Mouse (Mus musculus) ovary, postnatal 10 days (tissue): ENCODE data around the gene Casz1.

Experiments used
- DNase-seq: peaks from one replicate; pipeline ENCODE4 v3.0.0; 2022; ENCODE audit warnings: low spot score

The Casz1 gene

DNA sequence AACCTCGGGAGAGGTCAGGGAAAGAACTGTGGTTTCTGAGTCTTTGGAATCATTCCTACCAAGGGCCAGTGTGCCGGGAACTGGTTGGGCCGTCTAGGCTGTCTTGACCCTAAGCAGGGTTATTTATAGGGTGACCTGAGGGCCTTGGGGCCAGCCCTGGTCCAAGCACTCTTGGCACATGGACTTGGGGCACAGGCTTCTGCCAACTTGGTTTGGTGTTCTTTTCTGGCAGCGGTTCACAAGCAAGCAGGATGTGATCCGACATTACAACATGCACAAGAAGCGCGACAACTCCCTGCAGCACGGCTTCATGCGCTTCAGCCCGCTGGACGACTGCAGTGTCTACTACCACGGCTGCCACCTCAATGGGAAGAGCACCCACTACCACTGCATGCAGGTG lies 132.5 kb downstream of the Casz1 start:
- no peak for DNase-seq

DNA sequence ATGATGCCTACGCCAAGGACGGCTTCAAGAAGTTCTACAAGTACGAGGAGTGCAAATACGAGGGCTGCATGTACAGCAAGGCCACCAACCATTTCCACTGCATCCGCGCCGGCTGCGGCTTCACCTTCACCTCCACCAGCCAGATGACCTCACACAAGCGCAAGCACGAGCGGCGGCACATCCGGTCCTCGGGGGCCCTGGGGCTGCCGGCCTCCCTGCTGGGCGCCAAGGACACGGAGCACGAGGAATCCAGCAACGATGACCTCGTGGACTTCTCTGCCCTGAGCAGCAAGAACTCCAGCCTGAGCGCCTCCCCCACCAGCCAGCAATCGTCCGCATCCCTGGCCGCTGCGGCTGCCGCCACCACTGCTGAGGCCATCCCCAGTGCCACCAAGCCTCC lies 134.3 kb downstream of the Casz1 start:
- DNase-seq, result no peak

DNA sequence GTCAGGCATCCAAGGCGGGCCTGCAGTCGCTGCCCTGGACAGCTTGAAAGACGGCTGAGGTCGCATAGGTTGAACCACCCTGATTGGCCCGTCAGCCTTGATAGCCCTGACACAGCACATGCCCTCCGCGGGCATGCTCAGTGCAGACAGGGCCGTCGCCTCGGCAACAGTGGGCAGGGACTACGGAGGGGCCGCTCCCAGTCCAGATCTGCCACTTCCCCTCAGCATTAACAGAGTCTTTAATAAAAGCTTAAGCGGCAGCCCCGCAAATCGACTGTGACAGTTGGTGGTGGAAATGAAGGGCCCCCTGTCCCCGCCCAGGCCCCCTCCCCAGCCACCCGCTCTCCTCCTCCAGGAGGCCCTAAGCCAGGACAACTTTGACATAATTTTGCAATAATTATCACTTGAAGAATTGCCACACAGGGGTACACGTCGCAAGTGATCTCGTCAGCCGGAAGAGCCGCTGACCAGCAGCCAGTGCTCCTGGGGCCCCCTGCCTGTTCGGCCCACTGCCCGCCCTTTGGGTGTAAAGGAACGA lies 136.5 kb downstream of the Casz1 start:
- DNase-seq, result no peak

DNA sequence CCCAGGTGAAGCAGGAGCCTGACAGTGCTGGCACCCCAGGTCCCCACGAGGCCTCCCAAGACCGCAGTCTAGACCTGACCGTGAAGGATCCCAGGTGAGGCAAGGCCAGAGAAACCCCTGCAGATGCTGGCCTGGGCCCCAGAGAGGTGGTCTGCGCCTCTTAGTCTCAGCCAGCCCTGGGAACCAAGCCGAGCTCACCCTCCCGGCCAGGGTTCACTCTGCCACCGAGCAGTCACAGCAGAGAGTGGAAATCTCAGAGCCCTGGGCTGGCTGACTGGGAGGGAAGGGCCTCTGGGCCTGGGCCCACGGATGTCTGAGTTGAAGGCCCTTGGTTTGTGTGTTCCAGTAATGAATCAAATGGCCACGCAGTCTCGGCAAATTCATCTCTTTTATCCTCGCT lies 137.1 kb downstream of the Casz1 start:
- no peak for DNase-seq

DNA sequence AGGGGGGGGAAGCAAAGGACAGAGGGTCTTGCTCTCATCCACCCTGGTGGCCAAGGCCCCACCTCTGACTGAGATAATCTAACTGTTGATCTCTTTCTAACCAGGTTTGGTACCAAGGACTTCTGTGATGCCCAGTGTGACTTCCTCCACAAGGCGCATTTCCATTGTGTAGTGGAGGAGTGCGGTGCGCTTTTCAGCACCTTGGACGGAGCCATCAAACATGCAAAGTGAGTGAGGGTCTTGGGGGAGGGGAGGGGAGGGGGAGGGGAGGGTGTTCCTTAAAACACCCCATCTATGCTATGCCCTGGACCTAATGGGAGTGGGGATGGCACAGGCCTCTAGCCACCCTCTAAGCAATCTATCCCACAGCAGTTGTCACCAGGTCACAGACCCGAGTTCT lies 138.9 kb downstream of the Casz1 start:
- DNase-seq, result no peak

DNA sequence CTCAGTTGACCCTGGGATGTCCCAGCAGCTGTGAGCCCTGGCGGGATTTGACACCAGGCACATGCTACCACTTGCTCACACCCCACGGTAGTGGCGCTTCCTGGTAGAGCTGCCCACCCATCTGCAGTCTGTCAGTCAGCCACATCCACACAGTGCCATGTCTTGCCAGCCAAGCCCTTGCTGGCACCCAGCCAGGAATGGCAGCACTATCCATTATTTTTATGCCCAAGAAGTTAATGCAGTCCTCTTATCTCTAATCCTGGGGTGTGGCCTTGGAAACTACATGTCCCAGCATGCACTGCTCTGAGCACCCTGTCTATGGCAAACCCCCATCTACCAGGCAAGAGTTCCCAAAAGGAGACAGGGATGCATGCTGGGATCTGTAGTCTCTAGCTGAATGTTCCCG lies 141.2 kb downstream of the Casz1 start:
- DNase-seq, result no peak

DNA sequence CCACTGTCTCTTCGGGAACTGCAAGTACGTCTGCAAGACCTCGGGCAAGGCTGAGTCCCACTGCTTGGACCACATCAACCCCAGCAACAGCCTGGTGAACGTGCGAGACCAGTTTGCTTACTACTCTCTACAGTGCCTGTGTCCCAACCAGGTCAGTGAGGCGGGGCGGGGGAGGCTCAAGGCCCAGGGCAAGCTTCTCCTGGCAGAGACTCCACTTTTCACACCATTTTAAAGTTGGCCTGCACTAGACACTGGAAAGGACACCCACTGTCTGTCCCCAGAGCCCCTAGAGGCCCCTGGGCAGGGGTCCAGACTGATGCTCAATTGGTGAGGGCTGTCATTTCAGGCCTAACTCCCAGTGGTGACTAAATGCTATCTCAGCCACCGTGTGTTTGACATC lies 141.8 kb downstream of the Casz1 start:
- no peak for DNase-seq

DNA sequence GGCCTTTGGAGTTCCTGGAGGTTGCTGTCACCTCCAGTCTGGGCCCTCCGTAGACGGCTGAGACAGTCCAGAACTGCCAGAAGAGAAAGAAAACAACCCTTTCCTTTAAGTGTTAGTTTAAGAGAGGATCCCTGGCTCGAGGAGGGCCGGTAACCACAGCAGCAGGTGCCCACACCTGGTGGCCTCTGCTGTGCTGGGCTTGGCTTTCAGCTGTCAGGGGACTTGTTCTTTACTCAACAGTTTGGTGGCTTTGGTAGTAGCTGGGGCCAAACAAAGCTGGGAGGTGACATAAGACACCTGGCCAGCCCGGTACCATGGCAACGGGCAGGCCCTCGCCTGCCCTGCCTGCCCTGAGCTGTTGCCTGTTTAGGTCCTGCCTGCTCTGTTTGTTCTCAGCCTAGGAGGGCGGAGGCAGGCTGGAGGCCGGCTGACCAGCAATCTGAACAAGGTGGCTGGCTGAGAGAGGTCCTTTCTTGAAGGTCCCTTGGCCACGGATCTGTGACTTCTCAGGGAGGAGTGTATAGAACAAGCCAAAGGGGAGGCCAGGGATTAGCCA lies 143.7 kb downstream of the Casz1 start:
- DNase-seq, result no peak

DNA sequence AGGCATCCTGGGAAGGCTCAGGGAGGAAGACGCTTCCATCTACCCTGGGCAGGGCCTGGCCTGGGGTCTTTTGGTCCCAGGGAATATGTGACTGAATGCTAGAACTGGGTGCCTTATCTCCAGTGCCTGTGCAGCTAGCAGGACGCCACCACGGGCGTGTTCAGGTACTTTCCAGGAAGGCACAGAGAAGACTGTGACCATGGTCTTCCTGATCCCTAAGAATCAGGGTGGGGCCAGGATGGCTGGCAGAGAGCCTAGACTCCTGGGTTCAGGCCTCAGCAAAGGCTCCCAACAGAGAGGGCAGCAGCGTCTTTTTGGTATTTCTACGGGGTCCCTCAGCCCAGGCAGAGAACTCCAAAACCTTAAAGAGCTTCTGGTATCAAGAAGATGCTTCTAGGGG lies 146.3 kb downstream of the Casz1 start:
- no peak for DNase-seq

DNA sequence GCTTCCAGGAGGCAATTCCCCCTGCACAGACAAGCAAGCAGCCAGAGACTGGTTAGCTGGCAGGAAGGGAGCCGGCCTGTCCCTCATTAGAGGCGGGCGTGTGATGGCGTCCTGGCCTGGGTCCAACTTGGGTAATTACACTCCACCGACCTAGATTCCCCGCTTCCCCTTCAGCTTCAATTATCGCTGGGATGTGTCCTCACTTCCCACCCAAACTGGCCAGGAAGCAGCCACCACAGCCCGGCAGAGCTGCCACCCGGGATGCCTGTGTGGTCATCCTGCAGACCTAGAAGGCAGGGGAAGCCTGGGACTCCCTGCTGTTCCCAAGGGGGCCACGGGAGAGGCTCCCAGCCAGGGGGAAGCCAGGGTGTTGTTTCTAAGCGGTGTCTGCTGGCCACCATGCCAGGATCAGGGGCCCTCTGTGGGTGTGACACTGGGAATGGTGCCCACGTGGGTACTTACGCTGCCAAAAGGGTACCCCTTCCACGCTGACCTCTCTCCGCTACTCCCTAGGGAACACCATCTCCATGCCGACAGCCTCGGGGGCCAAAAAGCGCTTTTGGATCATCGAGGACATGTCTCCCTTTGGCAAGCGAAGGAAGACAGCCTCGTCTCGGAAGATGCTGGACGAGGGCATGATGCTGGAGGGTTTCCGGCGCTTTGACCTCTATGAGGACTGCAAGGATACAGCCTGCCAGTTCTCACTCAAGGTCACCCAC lies 146.9 kb downstream of the Casz1 start:
- no peak for DNase-seq

DNA sequence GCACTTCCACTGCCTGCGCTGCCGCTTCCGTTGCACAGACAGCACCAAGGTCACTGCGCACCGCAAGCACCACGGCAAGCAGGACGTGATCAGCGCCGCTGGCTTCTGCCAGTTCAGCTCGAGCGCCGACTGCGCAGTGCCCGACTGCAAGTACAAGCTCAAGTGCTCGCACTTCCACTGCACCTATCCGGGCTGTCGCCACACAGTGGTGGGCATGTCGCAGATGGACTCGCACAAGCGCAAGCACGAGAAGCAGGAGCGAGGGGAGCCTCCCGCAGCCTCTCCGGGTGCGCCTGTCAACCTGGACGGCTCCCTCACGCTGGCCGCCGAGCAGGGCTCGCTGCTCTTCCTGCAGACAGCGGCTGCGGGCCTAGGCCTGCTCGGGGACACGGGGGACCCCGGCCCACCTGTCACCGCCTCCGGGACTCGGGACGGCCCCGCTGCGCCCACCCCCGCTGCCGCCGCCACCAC lies 147.6 kb downstream of the Casz1 start:
- DNase-seq, result no peak

DNA sequence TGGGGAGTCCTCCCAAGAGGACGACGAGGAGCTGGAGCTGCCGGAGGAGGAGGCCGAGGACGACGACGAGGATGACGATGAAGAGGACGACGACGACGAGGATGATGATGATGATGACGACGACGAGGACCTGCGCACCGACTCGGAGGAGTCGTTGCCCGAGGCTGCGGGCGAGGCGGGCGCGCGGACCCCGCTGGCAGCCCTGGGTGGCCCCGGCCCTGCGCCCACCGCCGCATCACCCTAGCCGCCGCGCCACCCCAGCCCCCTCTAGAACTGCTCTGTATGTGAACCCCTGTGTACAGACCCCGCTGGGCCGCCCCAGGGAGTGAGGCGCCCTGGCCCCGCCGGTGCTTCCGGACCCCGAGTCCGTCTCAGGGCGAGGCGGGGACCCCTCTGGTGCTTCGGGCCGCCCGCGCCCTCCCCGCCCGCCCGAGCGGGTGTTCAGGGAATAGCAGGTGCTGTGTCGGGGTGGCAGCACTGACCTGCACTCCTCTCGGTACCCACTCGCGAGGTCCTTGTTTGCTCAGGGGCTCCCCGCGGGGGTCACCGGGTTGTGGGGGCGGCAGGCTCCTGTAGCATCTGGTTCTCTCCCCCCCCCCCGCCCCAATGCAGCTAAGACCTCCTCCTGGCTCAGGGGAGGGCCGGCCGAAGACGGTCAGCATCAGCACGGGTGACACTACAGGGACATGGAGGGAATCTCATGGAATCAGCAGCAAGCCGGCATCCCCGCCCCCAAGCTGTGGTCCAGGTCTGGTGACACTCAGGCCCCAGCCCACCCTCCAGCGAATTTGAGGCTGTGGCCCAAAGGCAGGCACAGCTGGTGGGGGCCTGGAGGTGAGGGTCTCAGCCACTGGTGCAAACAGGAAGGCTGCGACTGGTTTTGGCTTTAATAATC lies 148.3 kb downstream of the Casz1 start:
- DNase-seq, result no peak

DNA sequence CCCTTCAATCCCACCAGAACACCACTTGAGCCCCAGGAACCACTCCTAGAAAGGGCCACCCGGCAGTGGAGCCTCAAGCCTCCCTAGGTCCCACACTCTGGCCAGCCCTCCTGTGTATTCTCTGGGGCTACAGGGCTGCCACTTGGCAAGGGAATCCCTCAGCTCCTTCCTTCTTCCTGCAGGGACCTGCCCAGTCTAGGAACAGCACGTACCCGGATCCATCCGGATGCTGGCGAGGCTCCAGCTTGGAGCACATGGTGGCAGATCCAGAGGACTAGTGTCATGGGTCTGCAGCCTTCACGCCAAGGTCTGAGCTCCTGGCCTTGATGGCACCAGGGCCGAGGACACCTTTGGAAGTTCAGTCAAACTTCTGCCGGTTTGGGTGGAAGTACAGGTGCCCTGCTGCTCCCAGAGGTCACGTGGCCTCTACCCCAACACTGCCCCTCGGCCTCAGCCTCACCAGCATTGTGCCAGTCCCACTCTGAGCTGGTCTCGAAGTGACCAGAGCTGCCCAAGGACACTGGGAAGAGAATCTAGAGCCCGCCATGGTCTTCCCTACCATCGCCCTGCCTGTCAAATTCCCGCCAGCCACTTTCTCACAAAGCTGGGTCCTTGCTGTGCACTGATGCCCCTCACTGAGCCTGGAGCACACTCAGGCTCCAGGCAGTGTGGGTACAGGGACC lies 151.0 kb downstream of the Casz1 start:
- no peak for DNase-seq

DNA sequence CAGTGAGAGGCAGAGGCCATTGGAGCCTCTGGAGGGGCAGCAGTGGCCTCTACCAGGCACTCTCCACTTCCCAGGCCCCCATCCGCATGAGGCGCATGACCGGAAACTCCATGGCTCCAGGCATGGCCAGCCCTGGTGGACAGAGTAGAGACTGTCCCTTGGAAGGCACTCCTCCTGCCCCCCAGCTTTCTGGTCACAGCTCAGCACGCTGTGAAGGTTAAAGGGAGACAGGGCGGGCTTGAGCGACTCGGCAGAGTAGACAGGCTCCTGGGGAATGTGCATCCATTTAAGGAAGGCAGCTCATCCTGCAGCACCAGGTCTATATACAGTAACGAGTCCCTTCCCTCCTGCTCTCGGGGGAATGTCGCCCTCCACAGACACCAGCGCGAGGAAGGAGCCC lies 155.8 kb downstream of the Casz1 start:
- no peak for DNase-seq

DNA sequence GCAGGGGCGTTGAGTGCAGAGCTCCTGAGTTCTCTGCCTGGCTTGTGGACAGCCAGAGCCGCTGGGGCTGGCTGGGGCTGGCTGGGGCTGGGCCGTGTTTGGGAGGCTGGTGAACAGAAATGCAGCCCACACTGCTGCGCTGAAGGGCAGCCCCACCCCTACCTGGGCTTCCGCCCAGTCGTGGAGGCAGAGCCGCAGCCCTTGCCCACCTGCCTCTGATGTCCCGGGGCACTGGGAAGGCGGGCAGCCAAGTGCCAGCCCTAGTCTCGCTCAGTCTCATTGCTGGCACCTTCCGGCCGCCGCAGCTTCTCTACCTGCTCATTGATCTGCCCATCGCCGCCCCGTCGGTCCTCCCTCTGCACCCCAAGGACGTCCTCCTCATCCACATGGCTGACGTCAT lies 156.9 kb downstream of the Casz1 start:
- DNase-seq, result no peak

DNA sequence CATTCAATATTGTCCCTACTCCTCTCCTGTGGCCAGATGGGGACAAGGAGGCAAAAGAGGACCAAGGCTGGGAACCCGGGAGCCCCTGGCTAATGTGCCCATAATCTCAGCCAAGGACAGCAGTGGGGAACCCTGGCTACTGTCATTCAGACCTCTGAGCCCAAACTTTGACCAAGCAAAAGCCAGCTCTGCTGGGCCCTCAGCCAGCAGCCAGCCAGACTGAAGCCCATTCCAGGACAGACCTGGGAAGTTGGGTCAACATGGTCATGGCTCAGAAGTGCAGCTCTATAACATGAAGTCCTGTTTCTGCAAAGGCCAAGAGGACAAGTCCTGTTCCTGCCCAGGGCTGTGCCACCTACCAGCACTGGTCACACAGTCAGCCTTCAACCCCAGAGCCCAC lies 157.9 kb downstream of the Casz1 start:
- no peak for DNase-seq

DNA sequence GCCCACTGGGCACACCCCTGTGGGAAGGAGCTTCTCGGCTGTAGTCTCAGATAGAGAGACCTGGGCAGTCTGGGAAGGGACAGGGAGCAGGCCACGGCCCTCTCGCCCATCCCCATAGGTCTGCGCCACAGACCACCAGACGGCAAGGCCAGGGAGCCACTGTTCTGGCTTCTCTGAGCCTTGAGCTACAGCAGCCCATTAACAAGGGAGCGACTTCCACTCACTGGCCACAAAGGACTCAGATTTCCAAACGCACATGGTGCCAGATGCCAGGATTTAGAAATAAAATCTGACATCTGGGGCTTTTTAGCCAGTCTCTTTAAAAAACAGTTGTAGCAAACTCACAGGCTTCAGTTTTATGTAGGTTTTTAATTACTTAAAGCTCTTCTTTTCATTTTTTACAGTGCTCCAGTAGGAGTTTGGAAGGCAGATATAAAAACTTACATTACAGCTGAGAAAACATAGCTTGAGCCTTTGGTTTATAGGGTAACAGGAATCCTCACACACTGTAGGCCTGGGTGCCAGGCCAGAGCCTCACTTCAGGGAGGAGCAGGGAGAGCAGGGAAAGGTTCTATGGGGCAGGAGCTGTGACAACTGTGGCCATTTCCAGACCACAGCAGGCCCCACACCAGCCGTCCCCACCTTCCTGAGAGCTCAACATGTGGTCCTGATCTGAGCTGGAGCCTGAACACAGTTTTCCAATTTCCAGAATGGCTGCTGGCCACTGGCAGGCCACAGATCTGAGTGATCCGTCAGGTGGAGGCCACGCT lies 160.5 kb downstream of the Casz1 start:
- no peak for DNase-seq

DNA sequence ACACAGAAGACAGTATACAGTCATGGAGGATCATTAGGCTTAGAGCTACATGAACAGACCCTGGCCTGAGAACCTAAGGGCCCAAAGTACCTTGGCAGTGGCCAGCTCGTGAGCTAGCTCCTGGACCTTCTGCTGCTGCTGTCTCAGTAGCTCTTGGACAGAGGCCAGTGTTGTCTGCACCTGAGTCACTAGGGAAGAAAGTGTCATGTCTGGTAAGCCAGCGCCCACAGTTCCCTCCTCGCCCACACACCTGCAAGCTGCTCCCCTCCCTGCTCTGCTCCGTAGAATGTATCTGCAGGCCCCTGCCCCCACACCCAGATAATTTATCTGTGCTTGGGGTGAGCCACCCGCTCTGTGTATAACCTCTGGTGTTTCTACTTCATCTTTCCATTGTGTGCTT lies 161.9 kb downstream of the Casz1 start:
- DNase-seq, result no peak

DNA sequence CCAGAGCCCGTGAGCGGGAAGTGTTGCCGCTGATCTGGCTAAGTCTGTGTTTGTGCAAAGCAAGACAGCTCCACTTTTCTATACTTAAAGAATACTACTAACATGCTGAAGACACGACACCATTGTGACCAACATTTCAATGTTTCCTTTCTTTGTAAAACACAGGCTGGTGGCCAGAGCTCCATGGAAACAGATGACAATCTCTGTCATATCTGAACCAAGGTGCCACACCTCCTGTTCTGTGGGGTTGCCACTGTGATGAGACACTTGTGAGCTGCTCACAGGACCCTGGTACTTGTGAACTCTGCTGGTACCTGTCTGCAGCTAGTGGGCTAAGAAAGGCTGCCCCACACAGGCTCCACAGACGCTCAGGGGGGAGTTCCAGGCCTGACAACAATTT lies 164.6 kb downstream of the Casz1 start:
- no peak for DNase-seq

DNA sequence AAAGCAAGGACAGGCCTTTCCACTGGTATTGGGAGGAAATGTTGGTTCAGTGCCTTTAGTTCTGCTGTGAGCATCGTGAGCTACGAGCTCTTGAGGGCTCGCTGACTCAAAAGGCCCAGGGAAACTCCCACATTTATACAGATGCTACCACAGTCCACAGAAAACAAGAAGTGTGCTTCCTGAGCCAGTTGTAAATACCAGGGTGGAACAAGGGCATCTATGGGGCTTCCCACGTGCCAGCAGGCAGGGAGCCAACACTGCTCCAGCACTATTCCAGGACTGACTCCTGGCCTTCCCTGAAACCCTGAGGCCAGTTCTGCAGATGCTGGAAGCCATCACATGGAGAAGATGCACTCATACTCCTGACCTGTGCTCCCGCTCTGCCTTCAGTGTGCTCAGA lies 165.4 kb downstream of the Casz1 start:
- no peak for DNase-seq

DNA sequence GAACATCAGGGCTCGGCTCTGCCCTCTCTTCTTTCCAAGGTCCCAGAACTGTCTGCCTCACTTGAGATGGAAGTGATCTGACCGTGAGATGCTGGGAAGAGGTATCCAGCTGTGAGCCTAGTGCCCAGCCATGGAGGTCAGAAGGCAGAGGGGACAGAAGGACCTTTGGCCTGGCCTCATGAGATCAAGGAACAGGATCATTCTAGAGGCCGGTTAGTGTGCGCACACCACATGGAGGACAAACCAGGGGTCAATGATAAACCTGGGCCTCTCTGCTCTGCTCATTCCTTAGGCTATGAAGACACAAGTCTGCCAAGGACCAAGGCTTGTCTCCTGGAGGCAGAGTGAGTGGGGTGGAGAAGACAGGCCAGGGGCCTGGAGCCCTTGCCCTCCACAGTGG lies 166.5 kb downstream of the Casz1 start:
- no peak for DNase-seq
